Mouse (Mus musculus) yolk sac, embryonic 10.5 days (tissue): ENCODE results near the gene Klrc2.
"Not testable (repeated sequence)": the region's sequence is repeated elsewhere in the genome, so short reads cannot be mapped to it uniquely, and the experiment has no call there.

Source experiments
- DNase-seq: peaks from one replicate; pipeline ENCODE4 v3.0.0-alpha.2; 2017; ENCODE audit warnings: low spot score

The Klrc2 gene

GRCm38 (mm10) chr6:129660589-129660988, at the start of gene Klrc2:
Gene Klrc2 (minus strand): TSS chr6:129660689.
- DNase-seq = not testable (repeated sequence)

GRCm38 (mm10) chr6:129691436-129691835, 30.9 kb upstream of the Klrc2 start:
- not testable (repeated sequence) for DNase-seq

- no peak for DNase-seq
Observed at GRCm38 (mm10) chr6:129680379-129680778, 19.9 kb upstream of the Klrc2 start.

- no peak for DNase-seq
Observed at GRCm38 (mm10) chr6:129678873-129679272, 18.4 kb upstream of the Klrc2 start, which contains the start of gene Klrc1. Gene Klrc1 (minus strand): TSS chr6:129678973.

- DNase-seq = not testable (repeated sequence)
Observed at GRCm38 (mm10) chr6:129661301-129661700, 812 bp upstream of the Klrc2 start.

GRCm38 (mm10) chr6:129644054-129644453, 16.4 kb downstream of the Klrc2 start:
- not testable (repeated sequence) for DNase-seq

- not testable (repeated sequence) for DNase-seq
Observed at GRCm38 (mm10) chr6:129643237-129643636, 17.3 kb downstream of the Klrc2 start, which contains the start of gene Klrc3. Gene Klrc3 (minus strand): TSS chr6:129643337.

- not testable (repeated sequence) for DNase-seq
Observed at GRCm38 (mm10) chr6:129631046-129631445, 29.4 kb downstream of the Klrc2 start.

GRCm38 (mm10) chr6:129623735-129624134, 36.8 kb downstream of the Klrc2 start, which contains the start of gene Klrk1:
Gene Klrk1 (minus strand): TSS chr6:129623864.
- DNase-seq = no peak

GRCm38 (mm10) chr6:129608372-129608771, 52.1 kb downstream of the Klrc2 start:
- DNase-seq = no peak
